Mouse (Mus musculus): ENCODE measurements around the gene Ttll2.
"Not testable (repeated sequence)": the region's sequence is repeated elsewhere in the genome, so short reads cannot be mapped to it uniquely, and the experiment has no call there.

The Ttll2 gene

GRCm38 (mm10) chr17:7352596-7352995, at the start of gene Ttll2:
TSS of gene Ttll2 (minus strand) at chr17:7352696.
- DNase-seq (ENCODE audit: low spot score in 2 of 2): not testable (repeated sequence)

DNA sequence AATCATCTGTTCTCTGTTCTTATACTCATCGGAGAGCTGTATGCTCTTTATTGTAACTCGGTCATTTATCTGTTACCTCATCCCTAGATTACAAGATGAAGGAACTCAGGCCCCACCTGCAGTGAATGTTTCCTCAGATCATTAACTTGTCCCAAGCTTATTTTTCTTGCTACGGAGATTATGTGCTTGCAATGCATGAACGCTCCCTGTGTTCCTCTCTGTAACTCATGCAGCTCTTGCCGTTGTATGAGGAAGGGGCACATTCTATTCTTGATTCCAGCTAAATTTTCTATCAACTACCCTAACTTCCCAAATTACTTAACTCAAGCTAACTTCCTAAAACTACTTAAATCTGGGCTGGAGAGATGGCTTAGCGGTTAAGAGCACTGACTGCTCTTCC, 47.3 kb upstream of the Ttll2 start:
- DNase-seq (ENCODE audit: low spot score in 2 of 2): not testable (repeated sequence)

GRCm38 (mm10) chr17:7398198-7398847, 45.8 kb upstream of the Ttll2 start:
- not testable (repeated sequence) for DNase-seq (ENCODE audit: low spot score in 2 of 2)

DNA sequence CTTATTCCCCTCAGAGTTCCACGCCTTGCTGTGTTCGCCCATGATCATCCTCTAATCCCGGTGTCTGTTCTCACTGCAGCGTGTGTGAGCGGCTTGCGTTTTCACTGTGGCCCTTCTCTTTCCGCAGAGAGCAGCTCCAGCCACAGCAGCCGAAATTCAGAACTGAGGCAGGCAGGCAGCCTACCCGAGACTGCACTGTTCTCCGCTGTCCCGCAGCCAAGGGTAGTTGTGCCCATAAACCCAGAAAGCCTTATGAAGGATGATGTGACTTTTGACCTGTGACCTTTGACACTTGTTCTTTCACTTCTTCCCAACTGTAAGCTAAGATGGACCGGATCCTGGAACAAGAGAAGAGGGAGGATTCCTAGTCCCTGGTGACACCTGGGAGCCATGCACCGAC, 44.6 kb upstream of the Ttll2 start:
- not testable (repeated sequence) for DNase-seq (ENCODE audit: low spot score in 2 of 2)

GRCm38 (mm10) chr17:7396288-7396687, 43.8 kb upstream of the Ttll2 start:
- not testable (repeated sequence) for DNase-seq (ENCODE audit: low spot score in 2 of 2)

- not testable (repeated sequence) for DNase-seq (ENCODE audit: low spot score in 2 of 2)
Measured at GRCm38 (mm10) chr17:7395671-7396070, 43.2 kb upstream of the Ttll2 start.

DNA sequence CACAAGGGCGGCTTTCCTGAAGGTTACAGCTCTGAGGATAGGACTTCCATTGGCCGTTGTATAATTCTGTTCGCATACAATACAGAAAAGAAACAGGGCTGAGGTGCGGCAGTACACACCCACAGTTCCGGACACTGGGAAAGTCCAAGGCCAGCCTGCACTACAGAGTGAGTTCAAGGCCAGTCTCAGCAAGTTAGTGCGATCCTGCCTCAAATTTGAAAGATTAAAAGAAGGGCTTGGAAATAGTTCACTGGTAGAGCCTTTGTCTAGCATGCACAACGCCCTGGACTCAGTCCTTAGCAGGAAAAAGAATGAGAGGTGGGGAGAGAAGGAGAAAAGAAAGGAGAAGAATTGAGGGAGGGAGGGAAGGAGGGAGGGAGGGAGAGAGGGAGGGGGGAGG, 42.6 kb upstream of the Ttll2 start:
- not testable (repeated sequence) for DNase-seq (ENCODE audit: low spot score in 2 of 2)

DNA sequence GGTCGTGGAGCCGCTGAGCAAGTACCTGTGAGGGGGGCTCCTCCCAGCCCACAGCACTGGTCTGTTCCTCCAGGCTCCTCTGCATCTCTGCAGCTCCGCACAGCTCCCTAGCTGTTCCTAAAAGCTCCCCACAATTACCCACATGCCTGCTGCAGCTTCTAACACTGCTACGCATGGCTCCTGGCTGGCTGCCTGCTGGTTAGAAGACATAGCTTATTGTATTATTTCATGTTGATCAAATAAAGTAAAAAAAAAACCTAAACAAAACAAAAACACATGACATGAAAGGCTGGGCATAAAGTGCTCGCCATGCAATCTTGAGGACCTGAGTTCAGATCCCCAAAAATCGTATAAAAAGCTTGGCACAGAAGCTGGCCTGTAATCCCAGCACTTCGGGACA, 37.4 kb upstream of the Ttll2 start:
- DNase-seq (ENCODE audit: low spot score in 2 of 2): not testable (repeated sequence)

DNA sequence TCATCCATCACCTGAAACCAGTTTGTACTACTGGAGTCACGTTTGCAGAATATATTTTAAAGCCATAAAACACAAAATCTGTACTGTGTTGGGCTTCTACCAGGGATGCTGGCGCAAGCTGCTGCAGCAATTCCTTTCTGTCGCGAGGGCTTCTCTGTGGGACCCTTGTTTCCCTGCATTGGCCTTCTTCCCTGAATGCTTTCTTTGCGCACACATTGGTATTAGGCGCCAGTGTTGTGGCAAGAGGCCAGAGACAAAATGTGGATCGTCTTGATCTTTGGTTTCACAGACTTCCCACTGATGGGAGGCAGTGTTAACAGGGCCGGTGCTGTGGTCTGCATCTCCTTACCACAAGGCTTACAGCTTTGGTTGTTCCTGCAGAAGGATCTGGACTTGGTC, 36.5 kb upstream of the Ttll2 start:
- DNase-seq (ENCODE audit: low spot score in 2 of 2): not testable (repeated sequence)

GRCm38 (mm10) chr17:7388341-7388957, 36.0 kb upstream of the Ttll2 start:
- DNase-seq (ENCODE audit: low spot score in 2 of 2): not testable (repeated sequence)

- DNase-seq (ENCODE audit: low spot score in 2 of 2): not testable (repeated sequence)
Measured at GRCm38 (mm10) chr17:7386016-7386415, 33.5 kb upstream of the Ttll2 start.

- not testable (repeated sequence) for DNase-seq (ENCODE audit: low spot score in 2 of 2)
Measured at GRCm38 (mm10) chr17:7385364-7385763, 32.9 kb upstream of the Ttll2 start, which contains the start of gene Unc93a2. TSS of gene Unc93a2 (minus strand) at chr17:7385464.

GRCm38 (mm10) chr17:7383167-7384143, 31.0 kb upstream of the Ttll2 start:
- not testable (repeated sequence) for DNase-seq (ENCODE audit: low spot score in 2 of 2)

GRCm38 (mm10) chr17:7382711-7383110, 30.2 kb upstream of the Ttll2 start:
- not testable (repeated sequence) for DNase-seq (ENCODE audit: low spot score in 2 of 2)

DNA sequence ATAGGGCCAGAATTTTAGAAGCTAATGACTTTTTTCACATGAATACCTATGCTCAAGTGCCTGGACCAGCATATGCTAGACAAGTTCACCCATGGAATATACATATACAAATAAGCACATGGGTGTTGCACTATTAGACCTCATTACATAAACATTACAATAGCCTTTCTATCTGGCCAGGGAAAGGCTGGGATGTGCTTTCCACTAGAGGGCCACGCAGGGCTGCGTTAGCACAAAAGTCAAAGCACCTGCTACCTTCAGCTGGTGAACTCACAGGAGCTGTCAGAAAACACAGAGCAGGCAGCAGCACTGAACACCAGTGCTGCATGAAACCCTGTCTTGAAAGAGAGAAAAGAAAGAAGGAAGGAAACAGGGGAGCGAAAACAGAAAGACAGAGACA, 25.4 kb upstream of the Ttll2 start:
- not testable (repeated sequence) for DNase-seq (ENCODE audit: low spot score in 2 of 2)

- not testable (repeated sequence) for DNase-seq (ENCODE audit: low spot score in 2 of 2)
Measured at GRCm38 (mm10) chr17:7376951-7377700, 24.6 kb upstream of the Ttll2 start.

DNA sequence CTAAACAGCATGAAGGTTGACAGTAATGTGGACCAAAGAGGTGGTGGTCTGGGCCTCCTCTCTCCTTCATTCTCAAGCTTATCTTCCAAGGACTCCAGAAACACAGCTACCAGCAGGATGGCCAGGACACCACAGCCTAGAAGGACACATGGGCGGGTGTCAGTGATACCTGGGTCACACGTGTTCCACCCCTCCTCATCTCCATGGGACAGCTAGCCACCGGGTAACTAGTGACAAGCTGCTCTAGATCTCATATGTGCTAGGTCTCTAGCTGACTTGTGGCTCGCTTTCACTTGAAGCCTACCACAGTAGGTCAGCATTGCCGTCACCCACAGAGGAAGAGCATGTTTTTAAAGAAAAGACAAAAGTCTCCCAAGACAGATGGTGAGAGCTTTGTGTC, 19.4 kb upstream of the Ttll2 start, which contains the start of gene Gm49630:
Gene Gm49630 (minus strand): TSS at position 101 of the 400 bp plus-strand sequence.
- not testable (repeated sequence) for DNase-seq (ENCODE audit: low spot score in 2 of 2)

DNA sequence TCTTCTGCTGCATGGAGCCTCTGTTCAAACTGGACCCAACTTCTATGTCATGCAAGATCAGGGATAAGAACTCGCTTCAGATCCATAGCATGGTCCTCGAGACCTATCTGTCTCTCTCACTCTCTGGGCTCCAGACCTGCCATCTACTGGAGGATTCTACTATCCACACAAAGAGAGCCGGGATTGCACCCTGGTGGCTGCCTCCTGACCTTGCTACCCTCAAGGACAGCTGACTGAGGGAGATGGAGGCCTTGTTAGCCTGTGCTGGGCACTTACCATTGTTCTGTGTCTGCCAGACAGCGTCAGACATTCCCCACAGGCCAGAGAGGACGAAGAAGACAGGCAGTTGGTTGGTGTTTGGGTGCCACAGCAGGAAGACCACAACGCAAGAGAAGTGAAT, 16.9 kb upstream of the Ttll2 start:
- not testable (repeated sequence) for DNase-seq (ENCODE audit: low spot score in 2 of 2)

DNA sequence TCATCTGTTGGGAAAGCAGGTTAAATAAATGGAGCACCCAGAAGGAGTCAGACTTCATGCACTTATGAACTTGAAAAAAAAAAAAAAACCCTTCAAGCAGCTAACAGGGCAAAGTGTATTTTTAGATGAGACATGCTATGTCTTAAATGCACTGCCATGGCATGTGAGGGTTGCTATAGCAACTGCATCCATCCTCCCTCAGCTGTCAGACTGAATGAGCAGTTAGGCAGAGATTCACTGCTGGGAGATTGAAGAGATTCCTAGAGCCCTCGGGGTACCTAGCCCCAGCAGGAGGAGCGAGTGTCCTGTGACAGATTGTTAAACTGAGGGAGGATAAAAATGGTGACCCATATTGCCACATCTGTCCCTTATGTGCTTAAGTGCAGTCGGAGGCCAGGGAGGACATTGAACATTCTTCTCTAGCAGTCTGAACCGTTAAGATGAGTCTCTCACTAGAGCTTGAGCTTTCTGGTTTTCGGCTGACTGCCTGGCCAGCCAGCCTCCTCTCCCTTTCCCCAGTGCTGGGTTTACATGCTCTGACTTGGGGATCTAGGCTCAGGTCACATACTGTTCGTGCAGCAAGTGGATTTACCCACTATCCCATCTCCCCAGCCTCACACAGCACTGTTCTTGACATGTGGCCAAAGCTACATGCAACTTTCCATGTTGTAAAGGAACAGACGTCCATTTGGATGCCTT, 14.3 kb upstream of the Ttll2 start:
- not testable (repeated sequence) for DNase-seq (ENCODE audit: low spot score in 2 of 2)

- DNase-seq (ENCODE audit: low spot score in 2 of 2): not testable (repeated sequence)
Measured at GRCm38 (mm10) chr17:7366265-7366664, 13.8 kb upstream of the Ttll2 start.

GRCm38 (mm10) chr17:7365615-7366014, 13.1 kb upstream of the Ttll2 start:
- not testable (repeated sequence) for DNase-seq (ENCODE audit: low spot score in 2 of 2)

All from heart, adult 9 months (tissue).